Mouse (Mus musculus): ENCODE measurements around the gene Mycl. TPM values are rescaled to one million over a fixed set of nuclear protein-coding genes. Genes with fewer than 3 reads are reported as not detected.

Mycl gene
- polyA plus RNA-seq, 1 experiment from 2014 or later, result 1.3 TPM

DNA sequence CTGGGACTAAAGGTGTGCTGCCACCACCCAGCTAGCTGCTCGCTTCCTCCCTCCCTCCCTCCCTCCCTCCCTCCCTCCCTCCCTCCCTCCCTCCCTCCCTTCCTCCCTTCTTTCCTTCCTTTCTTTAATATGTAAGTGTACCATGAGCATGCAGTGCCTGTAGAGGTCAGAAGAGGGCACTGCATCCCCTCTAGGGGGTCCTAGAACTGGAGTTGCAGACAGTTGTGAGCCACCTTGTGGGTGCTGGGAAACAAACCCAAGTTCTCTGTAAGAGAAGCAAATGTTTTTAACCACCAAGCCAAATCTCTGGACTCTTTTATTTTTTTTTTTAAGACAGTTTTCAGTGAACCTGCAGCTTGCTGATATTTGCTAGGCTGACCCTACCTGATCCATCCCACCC lies 27.4 kb downstream of the Mycl start:
- Histone ChIP-seq H3K4me2 (ENCODE audit: low read depth, low read length) (no peak overlapping the region), H3K4me1 (ENCODE audit: control insufficient read depth, insufficient read depth, low read length) (peaks cover 9% of the 10 kb centered on the region), H3K4me3 (ENCODE audit: low read length) (no peak overlapping the region), H3K9ac (ENCODE audit: low read length) (no peak overlapping the region), H3K27ac (ENCODE audit: low read length) (no peak overlapping the region), H3K9me3 (replicated peaks; ENCODE audit: control insufficient read depth, low read length) (no peaks in the 10 kb centered on the region), H3K36me3 (ENCODE audit: control insufficient read depth, insufficient read depth) (peaks cover 5% of the 10 kb centered on the region; the same call in 1 of the 2 replicates), H3K27me3 (ENCODE audit: control insufficient read depth, insufficient read depth, low read length) (no peaks in the 10 kb centered on the region)
- ATAC-seq (replicated peaks; ENCODE audit: extremely low read depth, insufficient read depth, low FRiP score), result no peak
- 86% methylated on average over 1 of the region's 1 CpGs for WGBS

DNA sequence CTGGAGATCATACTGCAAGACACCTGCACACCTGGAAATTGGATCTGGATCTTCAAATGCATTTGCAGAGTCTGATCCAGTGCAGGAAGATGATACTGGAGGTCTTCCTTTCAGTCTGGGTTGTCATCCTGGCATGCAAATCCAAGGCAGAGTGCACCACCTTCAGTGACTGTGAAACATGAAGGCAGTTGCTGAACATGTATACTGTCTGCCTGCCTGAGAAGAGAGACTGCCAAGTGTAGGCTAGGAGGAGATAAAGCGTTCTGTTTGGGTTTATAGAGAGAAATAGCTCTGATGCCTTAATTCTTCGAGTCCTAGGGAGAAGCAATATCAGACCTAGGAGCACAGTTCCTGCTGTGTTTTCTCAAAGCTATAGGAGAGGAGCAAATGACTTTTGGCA lies 30.0 kb downstream of the Mycl start:
- H3K4me2 ChIP-seq (ENCODE audit: low read depth, low read length), result no peak overlapping the region
- H3K27ac ChIP-seq (ENCODE audit: low read length), result no peak overlapping the region
- no peak overlapping the region for H3K9ac ChIP-seq (ENCODE audit: low read length)
- H3K4me1 ChIP-seq (ENCODE audit: control insufficient read depth, insufficient read depth, low read length), result 0 out of 2 replicates have a peak, but pooled peaks cover 4% of the 10 kb centered on the region
- H3K27me3 ChIP-seq (ENCODE audit: control insufficient read depth, insufficient read depth, low read length), result no peaks in the 10 kb centered on the region
- no peak for ATAC-seq (replicated peaks; ENCODE audit: extremely low read depth, insufficient read depth, low FRiP score)
- no peak overlapping the region for H3K4me3 ChIP-seq (ENCODE audit: low read length)
- no peaks in the 10 kb centered on the region for H3K9me3 ChIP-seq (replicated peaks; ENCODE audit: control insufficient read depth, low read length)
- 42% methylated on average over 2 of the region's 2 CpGs for WGBS
- peaks cover 5% of the 10 kb centered on the region; the same call in 1 of the 2 replicates for H3K36me3 ChIP-seq (ENCODE audit: control insufficient read depth, insufficient read depth)

DNA sequence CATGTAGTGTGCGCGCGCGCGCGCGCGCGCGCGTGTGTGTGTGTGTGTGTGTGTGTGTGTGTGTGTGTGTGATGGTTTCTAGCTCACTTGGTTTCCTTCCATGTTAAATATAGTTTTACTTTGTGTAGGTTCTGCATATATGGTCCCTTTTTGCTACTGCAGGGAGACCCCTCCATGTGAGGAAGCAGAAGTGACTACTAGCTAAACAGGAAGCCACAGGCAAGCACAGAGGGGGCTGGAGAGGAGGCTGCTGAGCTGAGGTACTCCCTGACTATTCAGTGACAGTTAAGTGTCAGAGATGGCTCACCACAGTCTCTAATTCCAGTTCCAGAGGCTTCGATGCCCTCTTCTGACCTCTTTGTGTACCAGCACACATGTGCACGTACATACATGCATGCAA lies 30.7 kb downstream of the Mycl start:
- Histone ChIP-seq H3K4me2 (ENCODE audit: low read depth, low read length) (no peak overlapping the region), H3K9me3 (replicated peaks; ENCODE audit: control insufficient read depth, low read length) (no peaks in the 10 kb centered on the region), H3K9ac (ENCODE audit: low read length) (no peak overlapping the region), H3K4me1 (ENCODE audit: control insufficient read depth, insufficient read depth, low read length) (0 out of 2 replicates have a peak, but pooled peaks cover 4% of the 10 kb centered on the region), H3K27ac (ENCODE audit: low read length) (no peak overlapping the region), H3K4me3 (ENCODE audit: low read length) (no peak overlapping the region), H3K27me3 (ENCODE audit: control insufficient read depth, insufficient read depth, low read length) (no peaks in the 10 kb centered on the region), H3K36me3 (ENCODE audit: control insufficient read depth, insufficient read depth) (peaks cover 5% of the 10 kb centered on the region)
- WGBS, result 86% methylated on average over 13 of the region's 13 CpGs
- no peak for ATAC-seq (replicated peaks; ENCODE audit: extremely low read depth, insufficient read depth, low FRiP score)

DNA sequence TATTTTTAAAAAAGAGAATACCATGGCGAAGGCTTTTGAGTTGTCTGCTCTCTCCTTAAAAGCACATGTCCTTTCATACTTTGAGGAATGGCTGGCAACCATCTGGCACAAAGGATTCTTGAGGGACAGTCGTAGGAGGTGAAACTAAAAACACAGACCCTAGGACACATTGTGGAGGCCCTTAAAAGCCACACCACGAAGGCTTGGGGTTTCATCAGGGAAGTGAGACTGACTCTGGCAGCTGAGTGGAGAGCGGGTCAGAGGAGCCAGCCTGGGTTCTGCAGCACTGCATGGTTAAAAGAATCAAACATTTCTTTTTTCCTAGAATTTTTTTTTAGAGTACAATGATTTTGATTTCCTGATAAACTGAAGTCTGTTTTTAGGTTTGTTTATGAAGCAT lies 31.1 kb downstream of the Mycl start:
- peaks cover 10% of the 10 kb centered on the region for H3K36me3 ChIP-seq (ENCODE audit: control insufficient read depth, insufficient read depth)
- H3K9me3 ChIP-seq (replicated peaks; ENCODE audit: control insufficient read depth, low read length), result no peaks in the 10 kb centered on the region
- no peak overlapping the region for H3K4me2 ChIP-seq (ENCODE audit: low read depth, low read length)
- 0 out of 2 replicates have a peak, but pooled peaks cover 4% of the 10 kb centered on the region for H3K4me1 ChIP-seq (ENCODE audit: control insufficient read depth, insufficient read depth, low read length)
- H3K27ac ChIP-seq (ENCODE audit: low read length), result no peak overlapping the region; the same call in 1 of the 2 replicates
- ATAC-seq (replicated peaks; ENCODE audit: extremely low read depth, insufficient read depth, low FRiP score), result no peak
- no peak overlapping the region for H3K9ac ChIP-seq (ENCODE audit: low read length)
- WGBS, result 76% methylated on average over 4 of the region's 4 CpGs
- no peak overlapping the region for H3K4me3 ChIP-seq (ENCODE audit: low read length)
- no peaks in the 10 kb centered on the region for H3K27me3 ChIP-seq (ENCODE audit: control insufficient read depth, insufficient read depth, low read length)

DNA sequence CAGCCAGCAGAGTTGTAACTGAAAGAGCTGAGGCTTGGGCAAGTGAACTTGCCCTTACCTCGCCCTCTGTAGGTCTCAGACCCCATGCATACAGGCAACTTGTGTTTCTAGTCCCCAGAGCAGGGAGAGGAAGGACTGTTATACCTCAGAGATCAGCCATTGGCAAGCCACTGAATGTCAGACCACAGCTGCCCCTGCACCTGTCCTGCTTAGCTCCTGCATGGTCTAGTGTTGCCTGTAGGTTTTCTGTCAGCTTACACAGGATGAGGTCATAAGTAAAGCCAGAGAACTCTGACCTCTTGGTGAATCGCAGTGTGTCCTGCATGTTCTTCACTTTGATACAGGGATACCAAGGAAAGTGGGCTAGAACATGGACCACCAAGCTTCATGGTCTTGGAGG lies 39.4 kb downstream of the Mycl start:
- no peak overlapping the region for H3K4me2 ChIP-seq (ENCODE audit: low read depth, low read length)
- no peak overlapping the region for H3K27ac ChIP-seq (ENCODE audit: low read length)
- 85% methylated on average over 2 of the region's 2 CpGs for WGBS
- H3K36me3 ChIP-seq (ENCODE audit: control insufficient read depth, insufficient read depth), result peaks cover 20% of the 10 kb centered on the region; the same call in 1 of the 2 replicates
- H3K4me1 ChIP-seq (ENCODE audit: control insufficient read depth, insufficient read depth, low read length), result peaks cover 5% of the 10 kb centered on the region
- no peaks in the 10 kb centered on the region for H3K27me3 ChIP-seq (ENCODE audit: control insufficient read depth, insufficient read depth, low read length)
- no peaks in the 10 kb centered on the region for H3K9me3 ChIP-seq (replicated peaks; ENCODE audit: control insufficient read depth, low read length)
- H3K9ac ChIP-seq (ENCODE audit: low read length), result no peak overlapping the region
- no peak overlapping the region for H3K4me3 ChIP-seq (ENCODE audit: low read length)
- ATAC-seq (replicated peaks; ENCODE audit: extremely low read depth, insufficient read depth, low FRiP score), result no peak

DNA sequence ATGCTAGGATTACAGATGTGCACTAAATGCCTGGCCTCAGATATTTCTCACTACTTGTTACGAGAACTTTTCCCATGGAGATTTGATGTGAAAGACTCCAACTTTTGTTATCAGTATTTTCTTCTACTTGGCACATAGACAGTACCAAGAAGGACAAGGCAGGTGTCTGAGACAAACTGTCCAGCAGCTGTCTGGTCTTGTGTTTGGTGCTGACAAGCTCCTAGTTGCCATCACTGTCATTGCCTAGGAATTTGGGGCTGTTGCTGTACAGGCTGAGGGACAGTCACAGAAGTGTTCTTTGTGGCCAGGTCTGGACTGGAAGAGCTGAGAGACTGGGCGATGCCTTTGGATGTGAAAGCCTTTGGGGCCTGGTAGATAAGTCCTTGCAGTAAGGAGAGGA lies 40.2 kb downstream of the Mycl start:
- Histone ChIP-seq H3K9me3 (replicated peaks; ENCODE audit: control insufficient read depth, low read length) (no peaks in the 10 kb centered on the region), H3K27ac (ENCODE audit: low read length) (no peak overlapping the region), H3K4me2 (ENCODE audit: low read depth, low read length) (no peak overlapping the region), H3K9ac (ENCODE audit: low read length) (no peak overlapping the region), H3K27me3 (ENCODE audit: control insufficient read depth, insufficient read depth, low read length) (no peaks in the 10 kb centered on the region), H3K4me1 (ENCODE audit: control insufficient read depth, insufficient read depth, low read length) (peaks cover 5% of the 10 kb centered on the region), H3K4me3 (ENCODE audit: low read length) (no peak overlapping the region), H3K36me3 (ENCODE audit: control insufficient read depth, insufficient read depth) (peaks cover 23% of the 10 kb centered on the region; the same call in 1 of the 2 replicates)
- no peak for ATAC-seq (replicated peaks; ENCODE audit: extremely low read depth, insufficient read depth, low FRiP score)
- WGBS, result 60% methylated on average over 2 of the region's 2 CpGs

DNA sequence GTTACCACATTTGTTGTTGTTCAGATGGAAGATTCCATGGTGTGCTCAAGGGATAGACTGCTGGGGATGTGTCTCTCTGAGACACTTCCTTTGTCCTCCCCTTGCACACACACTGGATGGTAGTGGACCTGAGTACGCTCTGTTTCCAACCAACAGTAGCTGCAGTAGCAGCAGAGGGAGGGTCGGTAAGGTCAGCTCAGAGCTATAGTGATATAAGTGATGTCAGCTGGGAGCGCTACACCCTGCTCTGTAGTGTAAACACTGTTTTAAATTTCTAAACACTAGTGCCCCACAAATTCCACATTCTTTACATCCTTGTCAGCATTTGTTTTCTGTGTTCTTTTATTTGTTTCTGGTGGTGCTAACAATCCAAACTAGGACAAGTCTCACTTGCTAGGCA lies 41.3 kb downstream of the Mycl start:
- no peak for ATAC-seq (replicated peaks; ENCODE audit: extremely low read depth, insufficient read depth, low FRiP score)
- 67% methylated on average over 3 of the region's 3 CpGs for WGBS

DNA sequence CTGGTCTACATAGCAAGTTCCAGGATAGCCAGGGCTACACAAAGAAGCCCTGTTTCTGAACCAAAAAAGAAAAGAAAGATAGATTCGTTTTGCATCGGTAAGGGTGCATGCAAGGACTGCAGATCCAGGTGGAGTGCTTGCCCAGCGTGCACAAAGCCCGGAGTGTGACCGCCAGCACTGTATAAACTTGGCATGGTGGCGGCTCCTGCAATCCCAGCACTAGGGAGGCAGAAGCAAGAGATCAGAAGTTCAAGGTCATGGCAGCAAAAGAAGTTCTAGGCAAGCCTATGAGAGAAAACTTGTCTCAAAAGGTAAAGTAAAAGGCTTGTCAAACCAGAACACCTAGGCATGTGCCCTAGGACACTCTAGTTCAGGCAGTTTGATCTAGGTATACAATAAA lies 45.7 kb downstream of the Mycl start:
- Histone ChIP-seq H3K36me3 (ENCODE audit: control insufficient read depth, insufficient read depth) (peaks cover 9% of the 10 kb centered on the region; the same call in 1 of the 2 replicates), H3K4me3 (ENCODE audit: low read length) (no peak overlapping the region), H3K27me3 (ENCODE audit: control insufficient read depth, insufficient read depth, low read length) (no peaks in the 10 kb centered on the region), H3K4me1 (ENCODE audit: control insufficient read depth, insufficient read depth, low read length) (0 out of 2 replicates have a peak, but pooled peaks cover 2% of the 10 kb centered on the region), H3K4me2 (ENCODE audit: low read depth, low read length) (no peak overlapping the region), H3K9me3 (replicated peaks; ENCODE audit: control insufficient read depth, low read length) (no peaks in the 10 kb centered on the region), H3K27ac (ENCODE audit: low read length) (no peak overlapping the region), H3K9ac (ENCODE audit: low read length) (no peak overlapping the region)
- 88% methylated on average over 6 of the region's 6 CpGs for WGBS
- ATAC-seq (replicated peaks; ENCODE audit: extremely low read depth, insufficient read depth, low FRiP score), result no peak

More for the DNA sequence above, 41.3 kb downstream of the Mycl start:
- H3K27me3 ChIP-seq (ENCODE audit: control insufficient read depth, insufficient read depth, low read length), result no peaks in the 10 kb centered on the region
- H3K4me1 ChIP-seq (ENCODE audit: control insufficient read depth, insufficient read depth, low read length), result peaks cover 5% of the 10 kb centered on the region
- no peak overlapping the region for H3K27ac ChIP-seq (ENCODE audit: low read length)
- peaks cover 18% of the 10 kb centered on the region; the same call in 1 of the 2 replicates for H3K36me3 ChIP-seq (ENCODE audit: control insufficient read depth, insufficient read depth)
- no peak overlapping the region for H3K4me2 ChIP-seq (ENCODE audit: low read depth, low read length)
- no peaks in the 10 kb centered on the region for H3K9me3 ChIP-seq (replicated peaks; ENCODE audit: control insufficient read depth, low read length)
- no peak overlapping the region for H3K9ac ChIP-seq (ENCODE audit: low read length)
- H3K4me3 ChIP-seq (ENCODE audit: low read length), result no peak overlapping the region

DNA sequence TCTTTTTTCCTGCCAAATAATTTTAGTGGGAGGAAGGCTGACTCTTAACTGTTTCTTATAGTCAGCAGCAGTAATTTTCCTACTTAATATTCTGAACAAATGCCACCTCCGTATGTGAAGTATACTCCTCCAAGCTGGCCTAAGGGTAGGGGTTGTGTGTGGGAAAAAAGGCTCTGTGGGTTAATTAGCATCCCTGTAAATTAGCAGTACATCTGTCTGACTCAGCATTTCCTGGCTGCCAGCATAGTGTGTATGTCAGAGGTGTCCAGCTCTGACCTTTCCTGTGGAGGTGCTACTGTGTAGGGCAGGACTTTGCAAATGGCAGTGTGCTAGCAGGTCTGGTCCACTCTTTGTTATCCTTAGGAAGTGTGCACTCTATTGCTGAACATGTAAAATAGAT lies 48.4 kb downstream of the Mycl start:
- WGBS, result 76% methylated on average over 1 of the region's 1 CpGs
- no peak overlapping the region for H3K4me3 ChIP-seq (ENCODE audit: low read length)
- no peaks in the 10 kb centered on the region; the same call in 1 of the 2 replicates for H3K27me3 ChIP-seq (ENCODE audit: control insufficient read depth, insufficient read depth, low read length)
- peaks cover 2% of the 10 kb centered on the region; the same call in 1 of the 2 replicates for H3K4me1 ChIP-seq (ENCODE audit: control insufficient read depth, insufficient read depth, low read length)
- H3K9me3 ChIP-seq (replicated peaks; ENCODE audit: control insufficient read depth, low read length), result no peaks in the 10 kb centered on the region
- H3K9ac ChIP-seq (ENCODE audit: low read length), result no peak overlapping the region
- peaks cover 18% of the 10 kb centered on the region; the same call in 1 of the 2 replicates for H3K36me3 ChIP-seq (ENCODE audit: control insufficient read depth, insufficient read depth)
- H3K4me2 ChIP-seq (ENCODE audit: low read depth, low read length), result no peak overlapping the region
- ATAC-seq (replicated peaks; ENCODE audit: extremely low read depth, insufficient read depth, low FRiP score), result no peak
- no peak overlapping the region for H3K27ac ChIP-seq (ENCODE audit: low read length)
